Mouse (Mus musculus) neural tube, embryonic 11.5 days (tissue): Measurements from ENCODE around the gene Btbd9. TPM values are rescaled to one million over a fixed set of nuclear protein-coding genes. Genes with fewer than 3 reads are reported as not detected.

ENCODE experiments used
- ATAC-seq: fragments of 200-750 bp; cut with Nextera tagmentation; 2 replicates; pipeline ENCODE4 v1.8.0; 2017; ENCODE audit warnings: moderate number of reproducible peaks, mild to moderate bottlenecking, moderate TSS enrichment, moderate library complexity; ENCODE audit not compliant: insufficient read depth, low FRiP score, low TSS enrichment
- DNase-seq: peaks from one replicate; pipeline ENCODE4 v3.0.0-alpha.2; 2015; ENCODE audit warnings: low spot score
- H3K27ac ChIP-seq: fragments of 300-500 bp; sonication (generic); 2 replicates; pipeline ENCODE4 v1.5.1; 2014; ENCODE audit warnings: low read depth, mild to moderate bottlenecking, low read length
- H3K27me3 ChIP-seq: fragments of 300-500 bp; sonication (generic); 2 replicates; pipeline ENCODE4 v1.6.1; 2014; ENCODE audit warnings: mild to moderate bottlenecking, low read length, mixed read lengths; ENCODE audit not compliant: control insufficient read depth, insufficient read depth
- H3K36me3 ChIP-seq: fragments of 300-500 bp; sonication (generic); 2 replicates; pipeline ENCODE4 v1.6.1; 2014; ENCODE audit warnings: mild to moderate bottlenecking, low read length, moderate library complexity, mixed read lengths; ENCODE audit not compliant: control insufficient read depth, insufficient read depth
- H3K4me1 ChIP-seq: fragments of 300-500 bp; sonication (generic); 2 replicates; pipeline ENCODE4 v1.6.1; 2014; ENCODE audit warnings: low read length, mixed read lengths; ENCODE audit not compliant: control insufficient read depth, insufficient read depth
- H3K4me2 ChIP-seq: fragments of 300-500 bp; sonication (generic); 2 replicates; pipeline ENCODE4 v1.6.1; 2014; ENCODE audit warnings: low read depth, mild to moderate bottlenecking, moderate library complexity
- H3K4me3 ChIP-seq: fragments of 300-500 bp; sonication (generic); 2 replicates; pipeline ENCODE4 v1.5.1; 2014; ENCODE audit warnings: low read depth, low read length
- H3K9ac ChIP-seq: fragments of 300-500 bp; sonication (generic); 2 replicates; pipeline ENCODE4 v1.6.1; 2014; ENCODE audit warnings: mild to moderate bottlenecking, low read length
- H3K9me3 ChIP-seq: fragments of 300-500 bp; sonication (generic); 2 replicates; pipeline ENCODE4 v1.6.1; 2016; ENCODE audit warnings: low read length; ENCODE audit not compliant: control insufficient read depth
- WGBS: fragments of 180-500 bp; shearing (Covaris S2); extraction: QIAGEN DNeasy Blood & Tissue Kit; methylation state at CpG from one replicate; pipeline ENCODE4 v1.1.7; 2014; 5-methylcytosine and 5-hydroxymethylcytosine counted together
- polyA plus RNA-seq: library from polyadenylated mRNA; unstranded; fragments of >200 nt; fragmentation: Nextera tagmentation; extraction: Ambion mirVana; gene quantifications from 2 replicates; pipeline ENCODE4 v1.2.1, GENCODE M21; 2014

The Btbd9 gene
- polyA plus RNA-seq, 1 experiment from 2014 or later, result 56.5 TPM

GRCm38 (mm10) chr17:30516580-30517340 is 59.5 kb downstream of the Btbd9 start:
- Histone ChIP-seq H3K9ac (no peak overlapping the region), H3K9me3 (no peaks in the 10 kb centered on the region), H3K27me3 (no peaks in the 10 kb centered on the region), H3K4me3 (no peak overlapping the region), H3K27ac (no peak overlapping the region), H3K4me2 (no peak overlapping the region), H3K4me1 (no peaks in the 10 kb centered on the region), H3K36me3 (no peaks in the 10 kb centered on the region)
- ATAC-seq (no peak), DNase-seq (no peak)
- 92% methylated on average over 10 of the region's 10 CpGs for WGBS

GRCm38 (mm10) chr17:30515401-30515800 is 60.9 kb downstream of the Btbd9 start:
- ATAC-seq (no peak), DNase-seq (no peak)
- H3K4me3 ChIP-seq, result no peak overlapping the region
- no peaks in the 10 kb centered on the region for H3K4me1 ChIP-seq
- no peak overlapping the region for H3K27ac ChIP-seq
- WGBS, result 94% methylated on average over 8 of the region's 8 CpGs
- no peaks in the 10 kb centered on the region for H3K27me3 ChIP-seq
- H3K4me2 ChIP-seq, result no peak overlapping the region
- no peaks in the 10 kb centered on the region for H3K36me3 ChIP-seq
- no peaks in the 10 kb centered on the region for H3K9me3 ChIP-seq
- no peak overlapping the region for H3K9ac ChIP-seq

- WGBS, result 95% methylated on average over 9 of the region's 9 CpGs
- DNase-seq (no peak), ATAC-seq (no peak)
Measured at GRCm38 (mm10) chr17:30513034-30513433, 63.3 kb downstream of the Btbd9 start.

GRCm38 (mm10) chr17:30512531-30512930 is 63.8 kb downstream of the Btbd9 start:
- 92% methylated on average over 7 of the region's 7 CpGs for WGBS
- Histone ChIP-seq H3K27ac (no peak overlapping the region), H3K27me3 (no peaks in the 10 kb centered on the region), H3K4me2 (no peak overlapping the region), H3K4me1 (peaks cover 4% of the 10 kb centered on the region; the same call in 1 of the 2 replicates), H3K9me3 (no peaks in the 10 kb centered on the region), H3K9ac (no peak overlapping the region), H3K36me3 (no peaks in the 10 kb centered on the region), H3K4me3 (no peak overlapping the region)
- DNase-seq (no peak), ATAC-seq (no peak)

More at GRCm38 (mm10) chr17:30513034-30513433, 63.3 kb downstream of the Btbd9 start:
- H3K4me3 ChIP-seq, result no peak overlapping the region
- no peaks in the 10 kb centered on the region for H3K36me3 ChIP-seq
- H3K4me2 ChIP-seq, result no peak overlapping the region
- H3K27me3 ChIP-seq, result no peaks in the 10 kb centered on the region
- no peak overlapping the region for H3K27ac ChIP-seq
- H3K9ac ChIP-seq, result no peak overlapping the region
- H3K9me3 ChIP-seq, result no peaks in the 10 kb centered on the region
- peaks cover 3% of the 10 kb centered on the region; the same call in 1 of the 2 replicates for H3K4me1 ChIP-seq

- Histone ChIP-seq H3K4me2 (no peak overlapping the region), H3K9ac (no peak overlapping the region), H3K4me3 (no peak overlapping the region), H3K27me3 (no peaks in the 10 kb centered on the region), H3K4me1 (peaks cover 4% of the 10 kb centered on the region; the same call in 1 of the 2 replicates), H3K9me3 (no peaks in the 10 kb centered on the region), H3K36me3 (no peaks in the 10 kb centered on the region), H3K27ac (no peak overlapping the region)
- ATAC-seq (no peak), DNase-seq (no peak)
- WGBS, result 81% methylated on average over 4 of the region's 4 CpGs
Measured at GRCm38 (mm10) chr17:30512007-30512406, 64.3 kb downstream of the Btbd9 start.

GRCm38 (mm10) chr17:30511399-30511798 is 64.9 kb downstream of the Btbd9 start:
- Histone ChIP-seq H3K36me3 (no peaks in the 10 kb centered on the region), H3K9ac (no peak overlapping the region), H3K9me3 (no peaks in the 10 kb centered on the region), H3K4me3 (no peak overlapping the region), H3K4me2 (no peak overlapping the region), H3K27ac (no peak overlapping the region), H3K4me1 (peaks cover 7% of the 10 kb centered on the region; the same call in 1 of the 2 replicates), H3K27me3 (no peaks in the 10 kb centered on the region)
- 82% methylated on average over 6 of the region's 6 CpGs for WGBS
- ATAC-seq (no peak), DNase-seq (no peak)

- ATAC-seq, result no peak
- Histone ChIP-seq H3K4me1 (peaks cover 7% of the 10 kb centered on the region; the same call in 1 of the 2 replicates), H3K9me3 (no peaks in the 10 kb centered on the region), H3K27me3 (no peaks in the 10 kb centered on the region), H3K4me2 (no peak overlapping the region), H3K27ac (no peak overlapping the region), H3K36me3 (no peaks in the 10 kb centered on the region), H3K9ac (no peak overlapping the region), H3K4me3 (no peak overlapping the region)
- no peak for DNase-seq
- WGBS, result 71% methylated on average over 6 of the region's 6 CpGs
Measured at GRCm38 (mm10) chr17:30510171-30510570, 66.1 kb downstream of the Btbd9 start.

GRCm38 (mm10) chr17:30509646-30510045 is 66.6 kb downstream of the Btbd9 start:
- H3K4me1 ChIP-seq, result peaks cover 7% of the 10 kb centered on the region; the same call in 1 of the 2 replicates
- ATAC-seq (no peak), DNase-seq (no peak)
- no peak overlapping the region for H3K27ac ChIP-seq
- no peak overlapping the region for H3K9ac ChIP-seq
- H3K27me3 ChIP-seq, result no peaks in the 10 kb centered on the region
- 93% methylated on average over 6 of the region's 6 CpGs for WGBS
- H3K4me2 ChIP-seq, result no peak overlapping the region
- H3K4me3 ChIP-seq, result no peak overlapping the region
- no peaks in the 10 kb centered on the region for H3K36me3 ChIP-seq
- H3K9me3 ChIP-seq, result no peaks in the 10 kb centered on the region
